Mouse (Mus musculus) CH12.LX (cell line): ENCODE results near the gene Wipf1. TPM values are rescaled to one million over a fixed set of nuclear protein-coding genes. Genes with fewer than 3 reads are reported as not detected.
A peak's percentile ranks its signal among the peaks of the same experiment; 100 is the strongest.

Experiments used
- DNase-seq: peaks from one replicate; pipeline ENCODE4 v3.0.0-alpha.2; 2013; ENCODE audit errors: extremely low read depth
- H3K27ac ChIP-seq: 2 replicates; pipeline ENCODE4 v1.5.1; 2012; ENCODE audit warnings: low read depth, mild to moderate bottlenecking, control low read depth, moderate library complexity; ENCODE audit not compliant: insufficient read depth
- H3K27me3 ChIP-seq: replicated peaks from 2 replicates; pipeline ENCODE3; 2012; ENCODE audit warnings: inconsistent platforms
- H3K36me3 ChIP-seq, 2 experiments: replicated peaks in 1 of 2; 2 replicates each; pipeline versions ENCODE3 to v1.6.1; 2012; ENCODE audit warnings: inconsistent platforms in 1 of 2, low read length in 1 of 2, mild to moderate bottlenecking in 1 of 2, mixed read lengths in 1 of 2, moderate library complexity in 1 of 2; ENCODE audit not compliant: control insufficient read depth in 1 of 2, insufficient read depth in 1 of 2
- H3K4me1 ChIP-seq, 2 experiments: 2 replicates each; pipeline ENCODE4 v1.6.1; 2012; ENCODE audit warnings: inconsistent platforms in 1 of 2, moderate library complexity in 1 of 2; ENCODE audit not compliant: insufficient read depth in 2 of 2, control insufficient read depth in 1 of 2
- H3K4me2 ChIP-seq: 2 replicates; pipeline ENCODE4 v1.6.1; 2012; ENCODE audit warnings: low read depth, mild to moderate bottlenecking, control low read depth; ENCODE audit not compliant: poor library complexity, insufficient read depth, severe bottlenecking
- H3K4me3 ChIP-seq, 3 experiments: fragments of 150-350 bp in 1 of 3; sonication (generic) in 1 of 3; replicated peaks in 1 of 3; 2 replicates each; pipeline versions ENCODE3 to v1.5.1; 2011 to 2012; ENCODE audit warnings: low read depth in 2 of 3, low read length in 2 of 3, mild to moderate bottlenecking in 2 of 3, moderate library complexity in 2 of 3, control low read depth in 1 of 3, improper control_type of control experiment in 1 of 3, inconsistent platforms in 1 of 3, mixed read lengths in 1 of 3; ENCODE audit not compliant: poor library complexity in 1 of 3
- H3K79me2 ChIP-seq: replicated peaks from 2 replicates; pipeline ENCODE4 v1.6.1; 2012; ENCODE audit warnings: mild to moderate bottlenecking, moderate library complexity; ENCODE audit not compliant: control insufficient read depth, poor library complexity, insufficient read depth, severe bottlenecking; ENCODE audit errors: extremely low read depth
- H3K9ac ChIP-seq: 2 replicates; pipeline ENCODE4 v1.6.1; 2012; ENCODE audit warnings: low read depth, mild to moderate bottlenecking, control low read depth, moderate library complexity; ENCODE audit not compliant: insufficient read depth
- H3K9me3 ChIP-seq: replicated peaks from 2 replicates; pipeline ENCODE3; 2012; ENCODE audit warnings: low read length, inconsistent platforms, mixed read lengths
- CTCF ChIP-seq, 2 experiments: IDR thresholded peaks in 1 of 2; conservative IDR thresholded peaks in 1 of 2; 2 replicates each; pipeline ENCODE4 v1.5.1; 2011 to 2012; ENCODE audit warnings: low read depth in 2 of 2, low read length in 2 of 2, improper control_type of control experiment in 1 of 2, inconsistent platforms in 1 of 2, mild to moderate bottlenecking in 1 of 2, moderate library complexity in 1 of 2
- E2F4 ChIP-seq: IDR thresholded peaks from 2 replicates; pipeline ENCODE4 v1.6.1; 2011; ENCODE audit warnings: low read depth, low read length, improper control_type of control experiment; ENCODE audit not compliant: insufficient replicate concordance
- ELF1 ChIP-seq: IDR thresholded peaks from 2 replicates; pipeline ENCODE4 v1.6.1; 2014; ENCODE audit warnings: low read depth, mild to moderate bottlenecking, inconsistent platforms, low read length, improper control_type of control experiment
- HCFC1 ChIP-seq: IDR thresholded peaks from 2 replicates; pipeline ENCODE4 v1.6.1; 2012; ENCODE audit warnings: low read depth, mild to moderate bottlenecking, inconsistent platforms, low read length, improper control_type of control experiment
- IRF4 ChIP-seq: IDR thresholded peaks from 2 replicates; pipeline ENCODE4 v1.6.1; 2014; ENCODE audit warnings: low read depth, mild to moderate bottlenecking, inconsistent platforms, low read length, improper control_type of control experiment
- MAX ChIP-seq: IDR thresholded peaks from 2 replicates; pipeline ENCODE4 v1.6.1; 2011; ENCODE audit warnings: low read length, improper control_type of control experiment
- MYC ChIP-seq: IDR thresholded peaks from 2 replicates; pipeline ENCODE4 v1.6.1; 2011; ENCODE audit warnings: low read depth, mild to moderate bottlenecking, improper control_type of control experiment, low read length
- NRF1 ChIP-seq: IDR thresholded peaks from 2 replicates; pipeline ENCODE4 v1.6.1; 2014; ENCODE audit warnings: low read depth, mild to moderate bottlenecking, inconsistent platforms, low read length, improper control_type of control experiment, moderate library complexity
- POLR2A ChIP-seq: IDR thresholded peaks from 2 replicates; pipeline ENCODE4 v1.6.1; 2011; ENCODE audit warnings: low read depth, mild to moderate bottlenecking, improper control_type of control experiment, low read length
- TBP ChIP-seq: conservative IDR thresholded peaks from 2 replicates; pipeline ENCODE4 v1.6.1; 2011; ENCODE audit warnings: low read depth, low read length, improper control_type of control experiment
- ZC3H11A ChIP-seq: IDR thresholded peaks from 2 replicates; pipeline ENCODE4 v1.6.1; 2012; ENCODE audit warnings: low read depth, mild to moderate bottlenecking, inconsistent platforms, low read length, improper control_type of control experiment
- dilution Hi-C: fragments of 300-500 bp; cut with MboI; formaldehyde crosslinking; loops from 2 replicates; pipeline ENCODE4 v1.14.3; 2020; ENCODE audit warnings: low sequenced_read_pairs; ENCODE audit not compliant: extremely low pct_unique_long_range_greater_than_20kb, extremely low pct_ligation_motif_present
- in situ Hi-C: fragments of 300-500 bp; cut with MboI; formaldehyde crosslinking; loops from 3 replicates; pipeline ENCODE4 v1.14.3; 2019; ENCODE audit warnings: low sequenced_read_pairs, low pct_ligation_motif_present, low pct_unique_long_range_greater_than_20kb, mixed read lengths
- polyA plus RNA-seq: library from polyadenylated mRNA; unstranded; fragments of >175 nt; gene quantifications from 2 replicates; pipeline ENCODE4 v1.2.1, GENCODE M21; 2012; ENCODE audit warnings: low read depth; ENCODE audit not compliant: insufficient read length
- total RNA-seq, 2 experiments: library from RNA; depleted of rRNA; stranded (reverse); fragments of 300-350 nt in 1 of 2; fragments of >200 nt in 1 of 2; gene quantifications; 2 replicates each; pipeline ENCODE4 v1.2.3; 2012 to 2014

Wipf1 gene
- total and polyA plus RNA-seq, 3 experiments, result 18.3 to 95.0 (median 21.8) TPM

GRCm38 (mm10) chr2:73561665-73562063 lies 32.1 kb upstream of the Wipf1 start:
- no peak overlapping the region for H3K9ac ChIP-seq
- dilution Hi-C loops, result no loop called here
- H3K27ac ChIP-seq, result no peak overlapping the region
- H3K4me1 ChIP-seq, result peaks cover 8 to 26% of the 10 kb centered on the region in 2 experiments; a peak in 3 of 4 replicates
- peaks cover 2% of the 10 kb centered on the region for H3K9me3 ChIP-seq
- H3K36me3 ChIP-seq, result no peaks in the 10 kb centered on the region
- DNase-seq, result peak; percentile 68
- TF ChIP-seq CTCF (conservative IDR thresholded peaks at IDR 0.05 in 1 of 2, IDR thresholded peaks at IDR 0.05 in 1 of 2; ENCODE audit: low read depth in 2 of 2, low read length in 2 of 2), result peak; percentile 63 to 76
- 0 out of 2 replicates have a peak, but pooled peaks have one; percentile 18 for TF ChIP-seq TBP
- no peak for TF ChIP-seq ZC3H11A
- TF ChIP-seq MYC, result 0 out of 2 replicates have a peak, but pooled peaks have one; percentile 39
- TF ChIP-seq HCFC1, result peak; percentile 61
- no peak for TF ChIP-seq MAX
- TF ChIP-seq POLR2A, result 0 out of 2 replicates have a peak, but pooled peaks have one; percentile 27
- no peak for TF ChIP-seq E2F4
- peak; percentile 96 for TF ChIP-seq ELF1
- no peaks in the 10 kb centered on the region for H3K79me2 ChIP-seq
- in situ Hi-C loops, result loop anchor here (5.0 to 25.0 kb wide), 2 partner anchors 79 to 326 kb away; partner anchors contain the start of gene Atf2
- H3K4me2 ChIP-seq, result 0 out of 2 replicates have a peak overlapping the region, but pooled peaks have one; percentile 24
- peak overlapping the region in 1 of 3 experiments; percentile 12 for H3K4me3 ChIP-seq
- H3K27me3 ChIP-seq, result no peaks in the 10 kb centered on the region

GRCm38 (mm10) chr2:73560899-73561664 lies 31.5 kb upstream of the Wipf1 start:
- Histone ChIP-seq H3K9me3 (peaks cover 2% of the 10 kb centered on the region), H3K36me3 (no peaks in the 10 kb centered on the region), H3K4me2 (no peak overlapping the region), H3K4me1 (peaks cover 8 to 22% of the 10 kb centered on the region in 2 experiments; a peak in 3 of 4 replicates), H3K27ac (no peak overlapping the region), H3K79me2 (no peaks in the 10 kb centered on the region)
- DNase-seq, result no peak
- dilution Hi-C loops, result no loop called here
- TF ChIP-seq TBP, result no peak
- TF ChIP-seq, all 38 proteins: peak for 0
- in situ Hi-C loops, result loop anchor here (5.0 to 25.0 kb wide), 2 partner anchors 79 to 326 kb away; partner anchors contain the start of gene Atf2
- H3K27me3 ChIP-seq, result no peaks in the 10 kb centered on the region
- no peak overlapping the region for H3K9ac ChIP-seq
- no peak overlapping the region for H3K4me3 ChIP-seq

- H3K27ac ChIP-seq, result no peak overlapping the region
- DNase-seq, result no peak
- H3K79me2 ChIP-seq, result no peaks in the 10 kb centered on the region
- no peak overlapping the region for H3K9ac ChIP-seq
- no peak overlapping the region for H3K4me2 ChIP-seq
- TF ChIP-seq NRF1 (no peak), IRF4 (no peak)
- peaks cover 5 to 19% of the 10 kb centered on the region in 2 experiments; a peak in 3 of 4 replicates for H3K4me1 ChIP-seq
- no peak overlapping the region for H3K4me3 ChIP-seq
- peaks cover 2% of the 10 kb centered on the region for H3K9me3 ChIP-seq
- in situ Hi-C loops, result loop anchor here (5.0 to 25.0 kb wide), 2 partner anchors 78 to 327 kb away; partner anchors contain the start of gene Atf2
- H3K27me3 ChIP-seq, result no peaks in the 10 kb centered on the region
- dilution Hi-C loops, result no loop called here
- H3K36me3 ChIP-seq, result no peaks in the 10 kb centered on the region
Observed at GRCm38 (mm10) chr2:73560445-73560844, 30.9 kb upstream of the Wipf1 start.
